Mouse (Mus musculus) limb, embryonic 14.5 days (tissue): ENCODE data around the gene Fastkd3. TPM values are rescaled to one million over a fixed set of nuclear protein-coding genes. Genes with fewer than 3 reads are reported as not detected.
"Not testable (repeated sequence)": the region's sequence is repeated elsewhere in the genome, so short reads cannot be mapped to it uniquely, and the experiment has no call there.

Source experiments
- ATAC-seq: fragments of 200-750 bp; cut with Nextera tagmentation; 2 replicates; pipeline ENCODE4 v1.8.0; 2017; ENCODE audit warnings: low read depth, moderate number of reproducible peaks, moderate TSS enrichment; ENCODE audit not compliant: low FRiP score
- DNase-seq: peaks from one replicate; pipeline ENCODE4 v3.0.0-alpha.2; 2015; ENCODE audit warnings: low spot score
- H3K27ac ChIP-seq: fragments of 300-500 bp; sonication (generic); replicated peaks from 2 replicates; pipeline ENCODE4 v1.5.1; 2014; ENCODE audit warnings: low read depth, mild to moderate bottlenecking, low read length, moderate library complexity, mixed read lengths
- H3K27me3 ChIP-seq: fragments of 300-500 bp; sonication (generic); 2 replicates; pipeline ENCODE4 v1.6.1; 2014; ENCODE audit warnings: low read length, mixed read lengths; ENCODE audit not compliant: control insufficient read depth, insufficient read depth
- H3K36me3 ChIP-seq: fragments of 300-500 bp; sonication (generic); 2 replicates; pipeline ENCODE4 v1.6.1; 2014; ENCODE audit warnings: mild to moderate bottlenecking, low read length, moderate library complexity, mixed read lengths; ENCODE audit not compliant: control insufficient read depth, insufficient read depth
- H3K4me1 ChIP-seq: fragments of 300-500 bp; sonication (generic); 2 replicates; pipeline ENCODE4 v1.6.1; 2014; ENCODE audit warnings: antibody characterized with exemption, low read length, mixed read lengths; ENCODE audit not compliant: control insufficient read depth, insufficient read depth
- H3K4me2 ChIP-seq: fragments of 300-500 bp; sonication (generic); replicated peaks from 2 replicates; pipeline ENCODE4 v1.6.1; 2014; ENCODE audit warnings: low read depth, mild to moderate bottlenecking, low read length, moderate library complexity; ENCODE audit not compliant: severe bottlenecking
- H3K4me3 ChIP-seq: fragments of 300-500 bp; sonication (generic); replicated peaks from 2 replicates; pipeline ENCODE4 v1.5.1; 2014; ENCODE audit warnings: low read length
- H3K9ac ChIP-seq: fragments of 300-500 bp; sonication (generic); 2 replicates; pipeline ENCODE4 v1.6.1; 2014; ENCODE audit warnings: mild to moderate bottlenecking, low read depth, low read length, moderate library complexity; ENCODE audit not compliant: severe bottlenecking
- H3K9me3 ChIP-seq: fragments of 300-500 bp; sonication (generic); 2 replicates; pipeline ENCODE4 v1.6.1; 2016; ENCODE audit warnings: low read length; ENCODE audit not compliant: control insufficient read depth
- POLR2A ChIP-seq: fragments of 200-500 bp; IDR thresholded peaks from 2 replicates; pipeline ENCODE4 v1.8.0; 2012; ENCODE audit warnings: inconsistent platforms, mild to moderate bottlenecking, moderate library complexity, borderline replicate concordance; ENCODE audit not compliant: insufficient read depth, insufficient read length; ENCODE audit errors: extremely low read depth
- WGBS: fragments of 180-500 bp; shearing (Covaris S2); extraction: QIAGEN DNeasy Blood & Tissue Kit; methylation state at CpG from one replicate; pipeline ENCODE4 v1.1.7; 2014; 5-methylcytosine and 5-hydroxymethylcytosine counted together
- polyA plus RNA-seq, 2 experiments: library from polyadenylated mRNA; depleted of rRNA in 1 of 2; stranded (reverse) in 1 of 2; unstranded in 1 of 2; fragments of >200 nt; fragmentation: Nextera tagmentation in 1 of 2; extraction: Ambion mirVana in 1 of 2; gene quantifications; 2 replicates each; pipeline versions ENCODE4 v1.2.1 to v1.2.3; 2012 to 2014

The Fastkd3 gene
- polyA plus RNA-seq (2012; rRNA removed) (31.1 and 33.9 TPM in 2 replicates), polyA plus RNA-seq (2014; fragmentation: Nextera tagmentation; extraction: Ambion mirVana) (30.3 and 32.6 TPM in 2 replicates)

- ATAC-seq, result peak; percentile 99
- DNase-seq, result peak; percentile 95
- Histone ChIP-seq H3K9me3 (no peaks in the 10 kb centered on the region), H3K36me3 (peaks cover 54% of the 10 kb centered on the region), H3K9ac (peak within 1 kb of the TSS; percentile 72), H3K4me1 (peaks cover 14% of the 10 kb centered on the region), H3K27me3 (no peaks in the 10 kb centered on the region), H3K4me2 (peak within 1 kb of the TSS; percentile 83), H3K27ac (peak within 1 kb of the TSS; percentile 76), H3K4me3 (peak within 1 kb of the TSS; percentile 73)
- TF ChIP-seq POLR2A, result peak; percentile 65; the same call in 1 of the 2 replicates
- under 1% methylated on average over 52 of the region's 81 CpGs for WGBS
Observed at GRCm38 (mm10) chr13:68581747-68582516, at the start of gene Fastkd3, which contains the start of gene Mtrr. Gene Fastkd3, plus strand, starts transcription at chr13:68582234. Gene Mtrr, minus strand, starts transcription at chr13:68582149.

GRCm38 (mm10) chr13:68553391-68553790 is 28.6 kb upstream of the Fastkd3 start:
- H3K4me3 ChIP-seq, ATAC-seq, H3K4me2 ChIP-seq, H3K4me1 ChIP-seq, H3K9me3 ChIP-seq, H3K27me3 ChIP-seq, H3K36me3 ChIP-seq, H3K27ac ChIP-seq, H3K9ac ChIP-seq: not testable (repeated sequence)
- 17% methylated on average over 4 of the region's 6 CpGs for WGBS
- DNase-seq, result peak; percentile 42

GRCm38 (mm10) chr13:68568110-68568509 is 13.9 kb upstream of the Fastkd3 start:
- no peak overlapping the region for H3K4me2 ChIP-seq
- H3K4me1 ChIP-seq, result peaks cover 2% of the 10 kb centered on the region; the same call in 1 of the 2 replicates
- H3K9ac ChIP-seq, result no peak overlapping the region
- no peak for TF ChIP-seq POLR2A
- H3K4me3 ChIP-seq, result no peak overlapping the region
- H3K9me3 ChIP-seq, result no peaks in the 10 kb centered on the region
- 91% methylated on average over 9 of the region's 9 CpGs for WGBS
- H3K27ac ChIP-seq, result no peak overlapping the region
- DNase-seq, result no peak
- H3K27me3 ChIP-seq, result no peaks in the 10 kb centered on the region
- ATAC-seq, result no peak
- H3K36me3 ChIP-seq, result peaks cover 69% of the 10 kb centered on the region

GRCm38 (mm10) chr13:68568548-68568947 is 13.5 kb upstream of the Fastkd3 start:
- TF ChIP-seq POLR2A, result no peak
- Histone ChIP-seq H3K36me3 (peaks cover 65% of the 10 kb centered on the region), H3K9me3 (no peaks in the 10 kb centered on the region), H3K27me3 (no peaks in the 10 kb centered on the region), H3K4me2 (no peak overlapping the region), H3K4me3 (no peak overlapping the region), H3K27ac (no peak overlapping the region), H3K4me1 (peaks cover 6% of the 10 kb centered on the region; the same call in 1 of the 2 replicates), H3K9ac (no peak overlapping the region)
- WGBS, result 85% methylated on average over 11 of the region's 11 CpGs
- no peak for DNase-seq
- no peak for ATAC-seq

GRCm38 (mm10) chr13:68569589-68570336 is 12.3 kb upstream of the Fastkd3 start:
- Histone ChIP-seq H3K27ac (no peak overlapping the region), H3K4me1 (peaks cover 9% of the 10 kb centered on the region; the same call in 1 of the 2 replicates), H3K9me3 (no peaks in the 10 kb centered on the region), H3K4me2 (0 out of 2 replicates have a peak overlapping the region, but pooled peaks have one; percentile 19), H3K27me3 (no peaks in the 10 kb centered on the region), H3K36me3 (peaks cover 57% of the 10 kb centered on the region), H3K9ac (no peak overlapping the region), H3K4me3 (no peak overlapping the region)
- DNase-seq (peak; percentile 75), ATAC-seq (no peak)
- 60% methylated on average over 17 of the region's 17 CpGs for WGBS
- TF ChIP-seq POLR2A, result no peak
